In genomic region chr9:58567682-58568081, GRCm38 (mm10) we compare ENCODE assay signal across 11 mouse cellular contexts. TPM values are rescaled to one million over a fixed set of nuclear protein-coding genes. Genes with fewer than 3 reads are reported as not detected.
A peak's percentile ranks its signal among the peaks of the same experiment; 100 is the strongest.
DNase-seq lines count a peak whose midpoint lies in the region; ATAC-seq and TF ChIP-seq lines count a peak whose summit lies in the region.
"Had no signal": no experiment of that assay in that cellular context is flagged by ENCODE, and none has a peak within 500 bp of the region (broad histone marks: within the 10 kb centered on the region; RNA-seq: fewer than 3 reads in every experiment).

No protein-coding gene starts in this region.

- CTCF ChIA-PET in Patski (lab: Charles Lee), result interaction anchor here (3.3 kb wide), 1 partner anchor 12 kb away, joined by 12 read pairs; the partner anchor contains the start of gene Cd276

- no peak overlapping the region for H3K9ac ChIP-seq in kidney, embryonic 14.5 days (ENCODE audit: low read depth, low read length)
- H3K9ac ChIP-seq: forebrain, embryonic 12.5 days; stomach, embryonic 15.5 days had no signal

- DNase-seq in kidney, postnatal 10 days, result peak; percentile 23
- peak; percentile 23 to 54 for DNase-seq in CD8-positive naive resting alpha-beta T cell, adult 2 months (ENCODE audit: low read depth in 2 of 2, low spot score in 2 of 2)
- DNase-seq in Patski (ENCODE audit: low read depth, low spot score), result no peak
- peak; percentile 38 for DNase-seq in mesoderm, embryonic 11.5 days (ENCODE audit: low read depth, low spot score)
- DNase-seq in adrenal gland, adult 18-20 months (ENCODE audit: low spot score in 2 of 2), result no peak
- no peak for DNase-seq in MN1 (ENCODE audit: low spot score)
- DNase-seq in heart, postnatal 25 days (ENCODE audit: low spot score), result no peak

- no peaks in the 10 kb centered on the region for H3K4me1 ChIP-seq in kidney, embryonic 14.5 days (ENCODE audit: control insufficient read depth, insufficient read depth, low read length)
- H3K4me1 ChIP-seq: forebrain, embryonic 12.5 days; hindbrain, embryonic 10.5 days; stomach, embryonic 15.5 days had no signal

- intact Hi-C loops in heart, postnatal 25 days (cut with DNase I), result no loop called here

- ATAC-seq in kidney, embryonic 14.5 days (ENCODE audit: low FRiP score, low TSS enrichment), result no peak
- ATAC-seq in Patski, result no peak

- H3K4me2 ChIP-seq in kidney, embryonic 14.5 days (replicated peaks; ENCODE audit: low read depth, low read length), result no peak overlapping the region
- H3K4me2 ChIP-seq: forebrain, embryonic 12.5 days; stomach, embryonic 15.5 days had no signal

- no peak overlapping the region for H3K4me3 ChIP-seq in kidney, embryonic 14.5 days (ENCODE audit: low read length)
- H3K4me3 ChIP-seq: forebrain, embryonic 12.5 days; hindbrain, embryonic 10.5 days; stomach, embryonic 15.5 days had no signal

- POLR2A ChIA-PET in Patski (lab: Charles Lee), result no interaction called here

- H3K36me3 ChIP-seq in kidney, embryonic 14.5 days (ENCODE audit: control insufficient read depth, insufficient read depth, low read length), result no peaks in the 10 kb centered on the region
- H3K36me3 ChIP-seq: forebrain, embryonic 12.5 days; hindbrain, embryonic 10.5 days; stomach, embryonic 15.5 days had no signal

- no peaks in the 10 kb centered on the region for H3K9me3 ChIP-seq in kidney, embryonic 14.5 days (ENCODE audit: control insufficient read depth, low read length)
- H3K9me3 ChIP-seq: forebrain, embryonic 12.5 days; hindbrain, embryonic 10.5 days; stomach, embryonic 15.5 days had no signal

- peak; percentile 45 for TF ChIP-seq CTCF in Patski (IDR thresholded peaks at IDR 0.05)

- no peak overlapping the region for H3K27ac ChIP-seq in kidney, embryonic 14.5 days (ENCODE audit: low read depth, low read length)
- H3K27ac ChIP-seq: forebrain, embryonic 12.5 days; hindbrain, embryonic 10.5 days; stomach, embryonic 15.5 days had no signal

- in situ Hi-C loops in Patski (cut with MboI; ENCODE audit: low pct_unique_long_range_greater_than_20kb), result no loop called here

- no peaks in the 10 kb centered on the region for H3K27me3 ChIP-seq in kidney, embryonic 14.5 days (ENCODE audit: control insufficient read depth, insufficient read depth, low read length)
- peaks cover 8% of the 10 kb centered on the region for H3K27me3 ChIP-seq in Patski
- H3K27me3 ChIP-seq: forebrain, embryonic 12.5 days; stomach, embryonic 15.5 days had no signal

RNA-seq across cellular contexts. Expression of gene Cd276, which starts 12.4 kb away (rescaled TPM):
- 25.3 and 45.4 TPM in 2 replicates for polyA plus RNA-seq in kidney, embryonic 14.5 days (2014; fragmentation: Nextera tagmentation; extraction: Ambion mirVana)
- polyA plus RNA-seq in Patski (2021), result 48.6 TPM
- total RNA-seq in adrenal gland, adult 18-20 months (2021), result 1 to 10 TPM; 7.0 to 8.1 TPM
- 10 to 100 TPM; 10.9 to 12.4 TPM for total RNA-seq in heart, postnatal 25 days (2021)

RNA-seq across cellular contexts. Expression of gene Nptn, which starts 14.4 kb away (rescaled TPM):
- polyA plus RNA-seq in kidney, embryonic 14.5 days (2014; fragmentation: Nextera tagmentation; extraction: Ambion mirVana), result 110 and 128 TPM in 2 replicates
- polyA plus RNA-seq in Patski (2021), result 424 TPM
- total RNA-seq in adrenal gland, adult 18-20 months (2021), result 100 to 1,000 TPM; 154 to 157 TPM
- 100 to 1,000 TPM; 133 to 155 TPM for total RNA-seq in heart, postnatal 25 days (2021)

Comparison
In these comparisons a context has a peak if more than half of its experiments do, and no peak if none do; other contexts are left out.
1. DNase-seq: peak in kidney, postnatal 10 days (single experiment), CD8-positive naive resting alpha-beta T cell, adult 2 months (2 of 2) and mesoderm, embryonic 11.5 days (single experiment); none in Patski (single experiment), adrenal gland, adult 18-20 months (0 of 2), MN1 (single experiment) and heart, postnatal 25 days (single experiment).